Comparison of ENCODE assay signal across 10 mouse cellular contexts in the genomic region with DNA sequence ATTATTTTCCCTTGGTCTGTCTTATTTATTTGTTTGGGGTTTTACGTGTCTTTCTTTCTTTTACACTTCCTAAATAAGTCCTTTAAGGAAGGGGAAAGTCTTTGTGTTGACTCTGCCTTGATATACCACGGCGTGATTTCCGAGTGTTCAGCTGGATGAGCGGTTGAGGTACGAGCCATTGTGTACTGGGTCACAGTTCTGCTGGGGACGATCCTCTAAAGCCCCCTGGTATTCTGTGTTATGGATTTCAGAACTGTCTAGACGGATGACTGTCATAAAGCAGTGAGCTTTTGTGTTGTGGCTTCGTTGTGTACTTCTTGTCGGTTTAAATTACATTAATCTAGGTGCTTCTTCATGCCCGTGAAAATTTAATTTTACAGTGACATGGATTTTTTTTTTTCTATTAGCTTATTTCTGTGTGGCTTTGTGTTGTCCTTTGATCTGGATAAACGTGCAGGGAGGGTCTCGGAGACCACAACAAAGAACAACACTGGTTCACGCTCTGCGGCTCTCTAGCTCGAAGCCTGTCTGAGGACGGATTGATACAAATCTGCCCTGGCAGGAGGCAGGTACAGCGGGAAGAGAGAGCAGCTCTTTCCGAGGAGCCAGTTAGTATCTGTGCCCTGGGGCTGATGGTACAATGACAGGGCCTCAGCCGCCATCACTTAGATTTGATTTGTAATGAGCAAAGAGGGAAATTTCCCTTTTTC.
DNase-seq lines count a peak whose midpoint lies in the region; ATAC-seq and TF ChIP-seq lines count a peak whose summit lies in the region.
"Had no signal": no experiment of that assay in that cellular context is flagged by ENCODE, and none has a peak within 500 bp of the region (broad histone marks: within the 10 kb centered on the region; RNA-seq: fewer than 3 reads in every experiment).

No protein-coding gene starts in this region.

- intact Hi-C loops in gastrocnemius, adult 2 months (cut with DNase I): no loop called here

- peaks cover 37% of the 10 kb centered on the region for H3K4me1 ChIP-seq in embryonic facial prominence, embryonic 10.5 days
- H3K4me1 ChIP-seq in hindbrain, embryonic 13.5 days (replicated peaks): peaks cover 65% of the 10 kb centered on the region
- H3K4me1 ChIP-seq in midbrain, embryonic 14.5 days (ENCODE audit: control insufficient read depth, insufficient read depth, low read length): peaks cover 34% of the 10 kb centered on the region

- no peak for TF ChIP-seq CTCF in gastrocnemius, adult 2 months (IDR thresholded peaks at IDR 0.05)

- peaks cover 12% of the 10 kb centered on the region for H3K36me3 ChIP-seq in embryonic facial prominence, embryonic 10.5 days (replicated peaks)
- peaks cover 10% of the 10 kb centered on the region for H3K36me3 ChIP-seq in hindbrain, embryonic 13.5 days
- 0 out of 2 replicates have a peak, but pooled peaks cover 7% of the 10 kb centered on the region for H3K36me3 ChIP-seq in midbrain, embryonic 14.5 days (ENCODE audit: control insufficient read depth, insufficient read depth, low read length)
- H3K36me3 ChIP-seq: lung, embryonic 15.5 days had no signal

- peak overlapping the region; percentile 49; the same call in 1 of the 2 replicates for H3K4me3 ChIP-seq in embryonic facial prominence, embryonic 10.5 days
- H3K4me3 ChIP-seq in hindbrain, embryonic 13.5 days: peak overlapping the region; percentile 43
- peak overlapping the region; percentile 32 for H3K4me3 ChIP-seq in midbrain, embryonic 14.5 days (replicated peaks; ENCODE audit: low read depth, low read length)
- H3K4me3 ChIP-seq in gastrocnemius, adult 2 months: no peak overlapping the region
- H3K4me3 ChIP-seq: lung, embryonic 15.5 days had no signal

- peak; percentile 42 to 47 for DNase-seq in cerebellum, postnatal 10 days
- DNase-seq in cerebellum, postnatal 4 days (ENCODE audit: low spot score in 2 of 2): no peak
- no peak for DNase-seq in embryonic facial prominence, embryonic 10.5 days (ENCODE audit: low spot score)
- DNase-seq in midbrain, embryonic 14.5 days: peak; percentile 82
- DNase-seq in gastrocnemius, adult 2 months: no peak
- no peak for DNase-seq in lung, adult 18-20 months
- no peak for DNase-seq in adrenal gland, adult 2 months
- DNase-seq: heart, postnatal 4 days had no signal

- H3K27me3 ChIP-seq in embryonic facial prominence, embryonic 10.5 days (replicated peaks; ENCODE audit: low read depth, poor library complexity, severe bottlenecking): no peaks in the 10 kb centered on the region
- no peaks in the 10 kb centered on the region for H3K27me3 ChIP-seq in hindbrain, embryonic 13.5 days
- H3K27me3 ChIP-seq in midbrain, embryonic 14.5 days (ENCODE audit: control insufficient read depth, insufficient read depth, low read length): peaks cover 14% of the 10 kb centered on the region
- H3K27me3 ChIP-seq: lung, embryonic 15.5 days had no signal

- H3K9me3 ChIP-seq in embryonic facial prominence, embryonic 10.5 days: no peaks in the 10 kb centered on the region
- no peaks in the 10 kb centered on the region for H3K9me3 ChIP-seq in hindbrain, embryonic 13.5 days
- no peaks in the 10 kb centered on the region for H3K9me3 ChIP-seq in midbrain, embryonic 14.5 days (ENCODE audit: control insufficient read depth, low read length)
- H3K9me3 ChIP-seq: lung, embryonic 15.5 days had no signal

- H3K4me2 ChIP-seq in hindbrain, embryonic 13.5 days: peak overlapping the region; percentile 63
- peak overlapping the region; percentile 63 for H3K4me2 ChIP-seq in midbrain, embryonic 14.5 days (ENCODE audit: low read length)

- H3K9ac ChIP-seq in hindbrain, embryonic 13.5 days: peak overlapping the region; percentile 77
- H3K9ac ChIP-seq in midbrain, embryonic 14.5 days (replicated peaks; ENCODE audit: low read length): peak overlapping the region; percentile 42
- H3K9ac ChIP-seq: lung, embryonic 15.5 days had no signal

- peak; percentile 57 for ATAC-seq in hindbrain, embryonic 13.5 days (ENCODE audit: low FRiP score)
- peak; percentile 84 for ATAC-seq in midbrain, embryonic 14.5 days (ENCODE audit: low FRiP score, low TSS enrichment)

- peak overlapping the region; percentile 71 for H3K27ac ChIP-seq in embryonic facial prominence, embryonic 10.5 days (replicated peaks)
- H3K27ac ChIP-seq in hindbrain, embryonic 13.5 days: peak overlapping the region; percentile 96
- H3K27ac ChIP-seq in midbrain, embryonic 14.5 days (replicated peaks; ENCODE audit: low read depth, low read length): peak overlapping the region; percentile 70
- no peak overlapping the region for H3K27ac ChIP-seq in gastrocnemius, adult 2 months
- H3K27ac ChIP-seq: lung, embryonic 15.5 days had no signal

- WGBS in embryonic facial prominence, embryonic 10.5 days: 20% methylated on average over 20 of the region's 20 CpGs
- 10% methylated on average over 20 of the region's 20 CpGs for WGBS in hindbrain, embryonic 13.5 days
- 4% methylated on average over 20 of the region's 20 CpGs for WGBS in midbrain, embryonic 14.5 days

Comparison
In these comparisons a context has a peak if more than half of its experiments do, and no peak if none do; other contexts are left out.
1. DNase-seq: peak in cerebellum, postnatal 10 days (2 of 2) and midbrain, embryonic 14.5 days (single experiment); none in cerebellum, postnatal 4 days (0 of 2), embryonic facial prominence, embryonic 10.5 days (single experiment), gastrocnemius, adult 2 months (single experiment), lung, adult 18-20 months (0 of 2) and adrenal gland, adult 2 months (single experiment).